In the genomic region with DNA sequence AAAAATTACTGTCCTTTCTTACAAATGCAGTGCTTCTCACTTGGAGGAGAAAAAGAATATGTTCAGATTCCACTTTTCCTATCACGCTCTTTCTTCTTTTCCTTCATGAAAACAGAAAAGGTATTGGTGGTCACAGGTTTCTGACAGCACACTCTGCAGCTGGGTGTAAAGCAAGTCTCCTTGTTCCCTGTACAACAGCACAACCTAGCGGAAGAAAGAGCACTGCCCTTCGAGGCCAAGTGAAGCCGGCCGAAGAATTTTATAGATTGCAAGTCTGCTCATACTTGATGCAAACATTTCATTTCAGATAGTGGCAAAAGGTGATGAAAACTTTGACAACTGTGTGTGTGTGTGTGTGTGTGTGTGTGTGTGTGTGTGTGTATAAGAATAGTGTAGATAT, we compare ENCODE assay signal across 9 mouse cellular contexts.
DNase-seq lines count a peak whose midpoint lies in the region; ATAC-seq and TF ChIP-seq lines count a peak whose summit lies in the region.
"Had no signal": no experiment of that assay in that cellular context is flagged by ENCODE, and none has a peak within 500 bp of the region (broad histone marks: within the 10 kb centered on the region; RNA-seq: fewer than 3 reads in every experiment).

No protein-coding gene starts in this region.

- H3K4me3 ChIP-seq in ES-E14 (ENCODE audit: insufficient read depth in 1 of 2, low read depth in 1 of 2, low read length in 2 of 2, poor library complexity in 1 of 2, severe bottlenecking in 1 of 2), result no peak overlapping the region
- no peak overlapping the region for H3K4me3 ChIP-seq in hindbrain, embryonic 11.5 days (ENCODE audit: low read depth, low read length)
- no peak overlapping the region for H3K4me3 ChIP-seq in midbrain, embryonic 15.5 days
- H3K4me3 ChIP-seq: erythroblast, embryonic 14.5 days had no signal

- ATAC-seq in common myeloid progenitor, adult 5-6 weeks (replicated peaks; ENCODE audit: low read depth, poor library complexity, severe bottlenecking), result 0 out of 2 replicates have a peak, but pooled peaks have one; percentile 42
- ATAC-seq in hindbrain, embryonic 11.5 days (ENCODE audit: low FRiP score), result peak; percentile 78; the same call in 1 of the 2 replicates
- ATAC-seq in midbrain, embryonic 15.5 days (replicated peaks), result peak; percentile 95

- no peak overlapping the region for H3K9ac ChIP-seq in ES-E14 (ENCODE audit: insufficient read depth, low read depth, low read length, poor library complexity, severe bottlenecking)
- no peak overlapping the region for H3K9ac ChIP-seq in hindbrain, embryonic 11.5 days (ENCODE audit: low read depth, low read length)
- H3K9ac ChIP-seq in midbrain, embryonic 15.5 days, result no peak overlapping the region

- no peak overlapping the region for H3K27ac ChIP-seq in ES-E14 (ENCODE audit: insufficient read depth, low read depth, low read length, poor library complexity, severe bottlenecking)
- no peak overlapping the region for H3K27ac ChIP-seq in hindbrain, embryonic 11.5 days (ENCODE audit: low read depth, low read length)
- H3K27ac ChIP-seq in midbrain, embryonic 15.5 days, result no peak overlapping the region

- H3K9me3 ChIP-seq in ES-E14 (ENCODE audit: control insufficient read depth, insufficient read depth, low read depth, low read length), result no peaks in the 10 kb centered on the region
- no peaks in the 10 kb centered on the region for H3K9me3 ChIP-seq in hindbrain, embryonic 11.5 days (ENCODE audit: control insufficient read depth, low read length)
- no peaks in the 10 kb centered on the region for H3K9me3 ChIP-seq in midbrain, embryonic 15.5 days

- H3K27me3 ChIP-seq in hindbrain, embryonic 11.5 days (ENCODE audit: control insufficient read depth, insufficient read depth, low read length), result no peaks in the 10 kb centered on the region
- H3K27me3 ChIP-seq in midbrain, embryonic 15.5 days (replicated peaks), result no peaks in the 10 kb centered on the region

- in situ Hi-C loops in ES-E14 (cut with MboI; ENCODE audit: low sequenced_read_pairs in 2 of 2, unreplicated experiment in 2 of 2), result no loop called here

- peak; percentile 55 for DNase-seq in 416B (ENCODE audit: low read depth)
- peak; percentile 44 for DNase-seq in ES-E14 (ENCODE audit: low read depth, low spot score)
- DNase-seq in hindbrain, embryonic 11.5 days (ENCODE audit: low spot score), result peak; percentile 76
- peak; percentile 25 to 56 for DNase-seq in layer of hippocampus, postnatal 10 days (ENCODE audit: low spot score in 2 of 2)
- DNase-seq in yolk sac, embryonic 10.5 days (ENCODE audit: low spot score), result peak; percentile 12
- DNase-seq in T-cell, adult 2 months (ENCODE audit: low spot score), result no peak

- 36% methylated on average over 5 of the region's 5 CpGs for WGBS in hindbrain, embryonic 11.5 days
- 19% methylated on average over 5 of the region's 5 CpGs for WGBS in midbrain, embryonic 15.5 days

- no peaks in the 10 kb centered on the region for H3K36me3 ChIP-seq in ES-E14 (ENCODE audit: control insufficient read depth, insufficient read depth, low read length, poor library complexity, severe bottlenecking)
- no peaks in the 10 kb centered on the region for H3K36me3 ChIP-seq in hindbrain, embryonic 11.5 days (ENCODE audit: control insufficient read depth, insufficient read depth, low read length)
- no peaks in the 10 kb centered on the region for H3K36me3 ChIP-seq in midbrain, embryonic 15.5 days (replicated peaks)

- no peak overlapping the region for H3K4me2 ChIP-seq in hindbrain, embryonic 11.5 days (replicated peaks; ENCODE audit: low read depth, low read length)
- H3K4me2 ChIP-seq in midbrain, embryonic 15.5 days, result peak overlapping the region; percentile 20; the same call in 1 of the 2 replicates

- H3K4me1 ChIP-seq in ES-E14 (ENCODE audit: control insufficient read depth in 2 of 2, insufficient read depth in 2 of 2, low read length in 2 of 2, poor library complexity in 1 of 2), result no peaks in the 10 kb centered on the region
- no peaks in the 10 kb centered on the region for H3K4me1 ChIP-seq in hindbrain, embryonic 11.5 days (replicated peaks; ENCODE audit: control insufficient read depth, insufficient read depth, low read length)
- H3K4me1 ChIP-seq in midbrain, embryonic 15.5 days, result no peaks in the 10 kb centered on the region

TF ChIP-seq in ES-E14, 5 proteins besides CTCF, POLR2A, EP300 and RAD21:
- TF ChIP-seq HCFC1 (IDR thresholded peaks at IDR 0.05; ENCODE audit: borderline replicate concordance, insufficient read depth, low read length) (no peak), ZNF384 (IDR thresholded peaks at IDR 0.05; ENCODE audit: low read depth, low read length) (no peak), CHD2 (IDR thresholded peaks at IDR 0.05; ENCODE audit: low read depth, low read length) (no peak), ZC3H11A (IDR thresholded peaks at IDR 0.05; ENCODE audit: borderline replicate concordance, low read depth, low read length) (peak; percentile 86)
TF ChIP-seq in ES-E14: peak in this region for 1.

Comparison
In these comparisons a context has a peak if more than half of its experiments do, and no peak if none do; other contexts are left out.
1. ATAC-seq: peak in every context shown above with its lines; median percentile 95 in midbrain, embryonic 15.5 days; 78 in hindbrain, embryonic 11.5 days; 42 in common myeloid progenitor, adult 5-6 weeks.